8 mouse cellular contexts compared by ENCODE assay signal in the genomic region with DNA sequence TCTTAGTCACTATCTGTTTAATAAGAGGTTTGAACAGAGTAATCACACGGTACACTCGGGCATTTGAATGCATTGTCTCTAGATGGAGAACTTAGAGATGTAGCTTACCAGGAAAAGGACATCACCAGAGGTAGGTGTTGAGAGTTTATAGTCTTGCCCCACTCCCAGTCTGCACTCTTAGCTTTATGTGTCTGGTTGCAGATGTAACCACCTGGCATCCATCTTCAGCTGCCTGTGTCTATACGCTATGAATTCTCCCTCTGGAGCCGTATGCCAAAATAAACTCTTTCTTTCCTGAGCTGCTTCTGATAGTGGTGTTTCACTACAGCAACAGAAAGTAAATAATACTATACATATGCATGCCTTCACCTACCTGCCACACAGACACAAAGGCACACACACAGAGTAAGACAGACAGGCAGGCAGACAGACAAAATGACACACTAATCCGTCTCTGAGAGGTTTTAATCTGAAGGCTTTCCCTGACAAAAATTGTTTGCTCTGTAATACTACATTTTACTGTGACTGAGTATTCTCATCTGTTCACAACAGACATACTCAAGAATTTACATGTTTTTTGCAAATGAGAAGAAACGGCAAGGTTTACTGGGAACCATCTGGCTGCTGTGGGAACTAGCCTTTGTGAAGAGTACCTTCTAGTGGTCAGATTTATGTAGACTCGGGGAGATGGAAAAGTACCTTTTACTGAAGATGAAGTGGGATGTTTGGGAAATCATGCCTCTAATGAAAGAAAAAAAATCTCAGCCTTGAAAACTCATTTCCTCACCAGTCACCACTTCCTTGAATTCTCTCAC.
DNase-seq lines count a peak whose midpoint lies in the region; ATAC-seq lines count a peak whose summit lies in the region.

No protein-coding gene starts in this region.

- H3K4me3 ChIP-seq in embryonic facial prominence, embryonic 14.5 days (ENCODE audit: low read depth, low read length) = no peak overlapping the region

- no peak overlapping the region for H3K9ac ChIP-seq in embryonic facial prominence, embryonic 14.5 days (ENCODE audit: low read depth, low read length)

- DNase-seq in heart, adult 8-10 months (ENCODE audit: low spot score) = peak; percentile 25
- no peak for DNase-seq in heart, adult 11 months
- DNase-seq in A20 (ENCODE audit: low read depth, low spot score) = peak; percentile 17
- DNase-seq in embryonic facial prominence, embryonic 14.5 days (ENCODE audit: low spot score) = peak; percentile 74
- DNase-seq in layer of hippocampus, postnatal 14 days (ENCODE audit: low spot score in 2 of 2) = peak; percentile 3 to 52
- peak; percentile 50 for DNase-seq in telencephalon, adult 2 months (ENCODE audit: low read depth, low spot score)
- no peak for DNase-seq in frontal cortex, postnatal 14 days (ENCODE audit: low spot score in 2 of 2)
- no peak for DNase-seq in adrenal gland, adult 8-10 months

- H3K4me1 ChIP-seq in embryonic facial prominence, embryonic 14.5 days (ENCODE audit: control insufficient read depth, insufficient read depth, low read length) = peaks cover 5% of the 10 kb centered on the region

- H3K27me3 ChIP-seq in embryonic facial prominence, embryonic 14.5 days (replicated peaks; ENCODE audit: control insufficient read depth, insufficient read depth, low read length) = no peaks in the 10 kb centered on the region

- no peaks in the 10 kb centered on the region for H3K9me3 ChIP-seq in embryonic facial prominence, embryonic 14.5 days (ENCODE audit: control insufficient read depth, low read length)

- H3K27ac ChIP-seq in embryonic facial prominence, embryonic 14.5 days (replicated peaks; ENCODE audit: low read depth, low read length) = no peak overlapping the region; the same call in 1 of the 2 replicates

- ATAC-seq in embryonic facial prominence, embryonic 14.5 days (ENCODE audit: low read depth) = peak; percentile 76; the same call in 1 of the 2 replicates

- H3K36me3 ChIP-seq in embryonic facial prominence, embryonic 14.5 days (ENCODE audit: control insufficient read depth, insufficient read depth, low read length) = no peaks in the 10 kb centered on the region

- H3K4me2 ChIP-seq in embryonic facial prominence, embryonic 14.5 days (ENCODE audit: low read depth, low read length) = no peak overlapping the region

- 47% methylated on average over 7 of the region's 7 CpGs for WGBS in embryonic facial prominence, embryonic 14.5 days

Comparison
In these comparisons a context has a peak if more than half of its experiments do, and no peak if none do; other contexts are left out.
1. DNase-seq: peak in heart, adult 8-10 months (single experiment), A20 (single experiment), embryonic facial prominence, embryonic 14.5 days (single experiment), layer of hippocampus, postnatal 14 days (2 of 2) and telencephalon, adult 2 months (single experiment); none in heart, adult 11 months (single experiment), frontal cortex, postnatal 14 days (0 of 2) and adrenal gland, adult 8-10 months (single experiment).